Mouse (Mus musculus): ENCODE data around the gene Hrasls. TPM values are rescaled to one million over a fixed set of nuclear protein-coding genes. Genes with fewer than 3 reads are reported as not detected.
A peak's percentile ranks its signal among the peaks of the same experiment; 100 is the strongest.

Hrasls gene
- polyA plus RNA-seq (2014; fragmentation: Nextera tagmentation; extraction: Ambion mirVana) = 0.64 and 1.0 TPM in 2 replicates

DNA sequence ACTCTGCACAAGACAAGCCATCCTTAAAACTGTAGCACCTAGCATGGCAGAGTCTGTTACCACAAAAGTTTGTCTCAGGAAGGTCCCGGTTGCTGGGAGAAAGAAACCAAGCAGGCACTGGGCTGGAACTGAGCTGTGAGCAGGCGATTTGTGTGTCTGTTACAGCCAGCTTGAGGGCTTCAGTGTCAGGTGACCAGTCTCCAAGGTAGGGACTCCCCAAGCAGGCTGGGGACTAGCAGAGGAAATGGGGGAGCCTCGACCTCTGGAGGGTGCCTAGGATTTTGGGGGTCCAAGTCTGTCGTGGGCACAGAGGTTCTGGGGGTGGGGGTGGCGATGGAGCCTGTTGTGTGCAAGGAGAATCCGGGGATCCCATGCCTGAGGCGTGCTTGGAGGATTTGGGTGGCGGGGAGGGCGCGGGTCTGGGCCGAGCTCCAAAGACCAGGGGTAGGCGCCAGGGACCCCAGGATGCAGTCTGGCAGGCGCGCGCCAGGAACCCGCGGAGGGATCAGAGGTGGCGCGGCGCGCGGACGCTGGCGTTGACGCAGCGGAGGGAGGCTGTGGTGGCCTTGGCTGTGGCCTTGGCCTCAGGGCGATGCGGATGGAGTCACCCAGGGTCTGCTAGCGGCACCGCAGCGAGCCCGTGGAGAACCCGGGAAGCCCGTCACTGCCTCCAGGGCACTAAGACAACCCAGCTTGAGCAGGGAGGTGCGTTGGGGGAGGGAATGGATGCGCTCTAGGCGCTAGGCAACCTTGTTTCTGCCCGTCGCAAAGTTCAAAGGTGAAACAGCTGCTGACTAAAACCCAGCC lies at the start of gene Hrasls:
Gene Hrasls, plus strand, starts transcription at position 91 of the 807 bp plus-strand sequence.
- H3K4me1 ChIP-seq (ENCODE audit: control insufficient read depth, insufficient read depth, low read length) = no peaks in the 10 kb centered on the region
- 2% methylated on average over 37 of the region's 39 CpGs for WGBS
- H3K4me3 ChIP-seq (ENCODE audit: low read depth, low read length) = peak within 1 kb of the TSS; percentile 34
- peak; percentile 67; the same call in 1 of the 2 replicates for ATAC-seq (ENCODE audit: insufficient number of reproducible peaks, insufficient read depth, low FRiP score, low read depth)
- H3K36me3 ChIP-seq (ENCODE audit: control insufficient read depth, insufficient read depth, low read length) = no peaks in the 10 kb centered on the region
- H3K27me3 ChIP-seq (ENCODE audit: control insufficient read depth, insufficient read depth, low read length) = 0 out of 2 replicates have a peak, but pooled peaks cover 5% of the 10 kb centered on the region
- peak within 1 kb of the TSS; percentile 64 for H3K4me2 ChIP-seq (replicated peaks; ENCODE audit: low read depth, low read length)
- no peak within 1 kb of the TSS for H3K27ac ChIP-seq (ENCODE audit: low read length)
- H3K9ac ChIP-seq (replicated peaks; ENCODE audit: low read depth, low read length) = peak within 1 kb of the TSS; percentile 40; the same call in 1 of the 2 replicates
- no peaks in the 10 kb centered on the region for H3K9me3 ChIP-seq (ENCODE audit: control insufficient read depth, low read depth, low read length)

DNA sequence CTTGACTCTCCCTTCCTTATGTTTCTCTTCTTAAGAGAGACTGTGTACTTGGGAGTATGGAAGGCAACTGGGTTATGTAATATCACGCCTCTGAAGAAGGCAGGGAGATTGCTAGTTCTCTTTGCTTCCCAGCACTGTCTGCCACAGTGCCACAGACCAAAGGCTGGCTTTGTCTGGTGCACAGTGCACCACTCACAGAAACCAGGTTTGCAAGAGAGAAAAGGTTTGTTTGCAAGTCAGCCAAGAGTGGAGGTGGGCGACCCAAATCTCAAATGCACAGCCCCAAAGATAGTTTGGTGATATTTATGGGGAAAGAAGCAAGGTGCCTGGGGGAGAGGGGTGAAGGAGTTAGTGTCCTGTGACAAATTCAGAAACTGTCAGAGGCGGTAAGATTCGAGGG lies 47.2 kb upstream of the Hrasls start:
- 87% methylated on average over 4 of the region's 4 CpGs for WGBS
- Histone ChIP-seq H3K36me3 (ENCODE audit: control insufficient read depth, insufficient read depth, low read length) (no peaks in the 10 kb centered on the region), H3K27me3 (ENCODE audit: control insufficient read depth, insufficient read depth, low read length) (no peaks in the 10 kb centered on the region), H3K4me1 (ENCODE audit: control insufficient read depth, insufficient read depth, low read length) (no peaks in the 10 kb centered on the region), H3K4me2 (replicated peaks; ENCODE audit: low read depth, low read length) (no peak overlapping the region), H3K27ac (ENCODE audit: low read length) (no peak overlapping the region), H3K9ac (replicated peaks; ENCODE audit: low read depth, low read length) (no peak overlapping the region), H3K9me3 (ENCODE audit: control insufficient read depth, low read depth, low read length) (no peaks in the 10 kb centered on the region), H3K4me3 (ENCODE audit: low read depth, low read length) (no peak overlapping the region)
- ATAC-seq (ENCODE audit: insufficient number of reproducible peaks, insufficient read depth, low FRiP score, low read depth) = no peak

DNA sequence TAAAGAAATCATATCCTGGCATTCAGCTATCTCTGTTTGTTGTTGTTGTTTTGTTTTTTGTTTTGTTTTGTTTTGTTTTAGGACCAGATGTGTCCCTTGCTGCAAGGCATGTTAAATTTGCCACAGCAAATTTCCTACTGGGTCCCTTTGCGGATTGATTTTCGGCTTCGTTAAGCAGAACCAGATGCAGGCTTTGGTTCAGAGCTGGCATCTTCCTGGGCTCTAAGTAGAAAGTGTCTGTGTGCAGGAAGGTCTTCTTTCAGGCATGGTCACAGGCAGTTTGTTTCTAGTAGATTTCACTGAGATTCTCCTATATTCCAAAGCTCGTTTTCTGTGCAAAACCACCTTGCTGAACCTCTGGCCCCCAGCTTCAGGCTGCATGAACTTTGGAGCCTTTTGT lies 42.4 kb upstream of the Hrasls start:
- Histone ChIP-seq H3K27ac (ENCODE audit: low read length) (no peak overlapping the region), H3K4me3 (ENCODE audit: low read depth, low read length) (no peak overlapping the region), H3K36me3 (ENCODE audit: control insufficient read depth, insufficient read depth, low read length) (no peaks in the 10 kb centered on the region), H3K4me2 (replicated peaks; ENCODE audit: low read depth, low read length) (no peak overlapping the region), H3K9me3 (ENCODE audit: control insufficient read depth, low read depth, low read length) (no peaks in the 10 kb centered on the region), H3K27me3 (ENCODE audit: control insufficient read depth, insufficient read depth, low read length) (no peaks in the 10 kb centered on the region), H3K4me1 (ENCODE audit: control insufficient read depth, insufficient read depth, low read length) (no peaks in the 10 kb centered on the region), H3K9ac (replicated peaks; ENCODE audit: low read depth, low read length) (no peak overlapping the region)
- ATAC-seq (ENCODE audit: insufficient number of reproducible peaks, insufficient read depth, low FRiP score, low read depth) = no peak
- WGBS = 90% methylated on average over 4 of the region's 4 CpGs

DNA sequence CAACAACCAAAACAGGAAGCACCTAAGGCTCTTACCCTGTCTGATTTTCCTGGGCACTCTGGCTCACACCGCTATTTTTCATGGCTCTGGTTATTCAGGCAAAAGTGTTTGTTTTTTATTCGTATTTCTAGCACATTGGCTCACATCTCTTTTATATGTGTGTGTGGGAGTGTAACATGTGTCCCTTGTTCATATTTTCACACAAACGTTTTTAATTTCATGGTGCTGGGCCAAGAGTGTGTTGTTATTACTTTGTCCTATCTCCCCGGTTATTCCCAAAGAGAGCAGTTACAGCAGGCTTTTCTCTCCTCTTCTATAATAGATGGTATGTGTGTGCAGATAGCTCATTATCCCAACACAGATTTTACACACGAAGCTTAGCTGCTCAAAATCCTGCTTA lies 37.8 kb upstream of the Hrasls start:
- Histone ChIP-seq H3K4me2 (replicated peaks; ENCODE audit: low read depth, low read length) (no peak overlapping the region), H3K4me3 (ENCODE audit: low read depth, low read length) (no peak overlapping the region), H3K27ac (ENCODE audit: low read length) (no peak overlapping the region), H3K27me3 (ENCODE audit: control insufficient read depth, insufficient read depth, low read length) (no peaks in the 10 kb centered on the region), H3K4me1 (ENCODE audit: control insufficient read depth, insufficient read depth, low read length) (no peaks in the 10 kb centered on the region), H3K36me3 (ENCODE audit: control insufficient read depth, insufficient read depth, low read length) (no peaks in the 10 kb centered on the region), H3K9ac (replicated peaks; ENCODE audit: low read depth, low read length) (no peak overlapping the region), H3K9me3 (ENCODE audit: control insufficient read depth, low read depth, low read length) (no peaks in the 10 kb centered on the region)
- ATAC-seq (ENCODE audit: insufficient number of reproducible peaks, insufficient read depth, low FRiP score, low read depth) = no peak
- 85% methylated on average over 5 of the region's 5 CpGs for WGBS

DNA sequence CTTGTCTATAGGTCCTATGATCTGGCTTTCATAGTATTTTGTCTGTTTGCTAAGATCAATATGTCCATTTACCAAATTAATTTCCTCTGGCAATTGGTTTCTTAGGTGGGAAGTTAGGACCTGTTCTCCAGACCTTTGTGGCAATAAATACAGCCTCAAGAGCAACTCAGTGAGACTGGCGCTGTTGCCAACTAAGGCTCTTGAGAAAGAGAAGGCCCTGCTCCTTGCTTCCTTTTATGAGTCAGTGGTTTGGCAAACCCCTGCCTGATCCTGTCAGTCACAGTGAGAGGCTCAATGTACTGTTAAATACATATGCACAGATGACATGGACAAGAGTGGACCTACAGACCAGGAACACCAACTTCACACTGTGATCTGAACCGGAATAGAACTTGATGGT lies 36.3 kb upstream of the Hrasls start:
- H3K4me1 ChIP-seq (ENCODE audit: control insufficient read depth, insufficient read depth, low read length) = no peaks in the 10 kb centered on the region
- no peaks in the 10 kb centered on the region for H3K36me3 ChIP-seq (ENCODE audit: control insufficient read depth, insufficient read depth, low read length)
- no peak overlapping the region for H3K4me3 ChIP-seq (ENCODE audit: low read depth, low read length)
- no peaks in the 10 kb centered on the region for H3K27me3 ChIP-seq (ENCODE audit: control insufficient read depth, insufficient read depth, low read length)
- no peak overlapping the region for H3K4me2 ChIP-seq (replicated peaks; ENCODE audit: low read depth, low read length)
- H3K27ac ChIP-seq (ENCODE audit: low read length) = no peak overlapping the region
- 96% methylated on average over 2 of the region's 2 CpGs for WGBS
- H3K9me3 ChIP-seq (ENCODE audit: control insufficient read depth, low read depth, low read length) = no peaks in the 10 kb centered on the region
- no peak overlapping the region for H3K9ac ChIP-seq (replicated peaks; ENCODE audit: low read depth, low read length)
- ATAC-seq (ENCODE audit: insufficient number of reproducible peaks, insufficient read depth, low FRiP score, low read depth) = no peak

DNA sequence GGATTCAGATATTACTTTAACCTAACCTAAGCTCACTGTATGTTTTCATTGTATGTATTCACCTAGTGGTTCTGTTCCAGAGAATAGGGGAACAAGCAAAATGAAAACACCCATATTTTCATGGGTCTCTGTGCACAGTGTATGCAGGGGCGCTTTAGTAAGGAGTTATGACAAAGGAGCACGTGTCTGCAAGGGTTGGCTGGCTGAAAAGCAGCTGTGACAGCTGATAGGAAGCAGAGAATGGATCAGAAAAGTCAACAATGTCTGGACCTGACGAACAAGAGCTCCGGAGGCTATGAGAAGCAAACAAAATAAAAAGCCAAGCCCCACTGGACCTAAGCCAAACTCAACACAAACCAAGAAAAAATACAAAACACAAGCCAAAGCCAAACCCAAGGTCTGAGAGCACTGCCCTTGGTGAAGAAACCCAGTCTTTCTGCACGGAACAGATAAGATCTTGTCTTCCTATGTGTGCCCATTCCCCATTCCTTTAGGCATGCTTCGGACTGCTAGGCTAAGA lies 34.6 kb upstream of the Hrasls start:
- no peaks in the 10 kb centered on the region for H3K4me1 ChIP-seq (ENCODE audit: control insufficient read depth, insufficient read depth, low read length)
- no peak overlapping the region for H3K27ac ChIP-seq (ENCODE audit: low read length)
- no peaks in the 10 kb centered on the region for H3K36me3 ChIP-seq (ENCODE audit: control insufficient read depth, insufficient read depth, low read length)

DNA sequence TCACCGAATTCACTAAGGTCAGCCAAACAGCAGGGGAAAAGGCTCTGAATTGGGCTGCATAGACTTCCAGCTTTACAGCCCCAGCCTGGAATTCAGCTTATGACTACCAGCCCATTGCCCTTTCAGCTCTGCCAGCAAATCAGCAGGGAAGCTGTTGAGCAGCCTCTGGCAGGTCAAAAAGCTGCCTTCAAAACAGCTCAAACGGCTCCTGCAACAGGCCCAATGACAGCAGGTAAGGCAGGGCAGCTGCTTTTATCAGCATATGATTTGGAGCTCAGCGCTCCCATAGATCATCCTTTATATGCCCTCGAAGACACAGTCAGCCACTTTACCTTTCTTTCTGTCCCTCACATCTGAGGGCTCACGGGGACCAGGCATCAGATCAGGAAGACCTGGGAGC lies 16.6 kb upstream of the Hrasls start:
- ATAC-seq (ENCODE audit: insufficient number of reproducible peaks, insufficient read depth, low FRiP score, low read depth) = no peak
- Histone ChIP-seq H3K36me3 (ENCODE audit: control insufficient read depth, insufficient read depth, low read length) (no peaks in the 10 kb centered on the region), H3K9ac (replicated peaks; ENCODE audit: low read depth, low read length) (no peak overlapping the region), H3K4me3 (ENCODE audit: low read depth, low read length) (no peak overlapping the region), H3K4me1 (ENCODE audit: control insufficient read depth, insufficient read depth, low read length) (no peaks in the 10 kb centered on the region), H3K9me3 (ENCODE audit: control insufficient read depth, low read depth, low read length) (no peaks in the 10 kb centered on the region), H3K27me3 (ENCODE audit: control insufficient read depth, insufficient read depth, low read length) (no peaks in the 10 kb centered on the region), H3K4me2 (replicated peaks; ENCODE audit: low read depth, low read length) (no peak overlapping the region), H3K27ac (ENCODE audit: low read length) (no peak overlapping the region)
- 52% methylated on average over 5 of the region's 5 CpGs for WGBS

More for the DNA sequence above, 34.6 kb upstream of the Hrasls start:
- Histone ChIP-seq H3K4me2 (replicated peaks; ENCODE audit: low read depth, low read length) (no peak overlapping the region), H3K9me3 (ENCODE audit: control insufficient read depth, low read depth, low read length) (no peaks in the 10 kb centered on the region), H3K27me3 (ENCODE audit: control insufficient read depth, insufficient read depth, low read length) (no peaks in the 10 kb centered on the region), H3K9ac (replicated peaks; ENCODE audit: low read depth, low read length) (no peak overlapping the region), H3K4me3 (ENCODE audit: low read depth, low read length) (no peak overlapping the region)
- WGBS = 51% methylated on average over 6 of the region's 6 CpGs
- peak; percentile 63; the same call in 1 of the 2 replicates for ATAC-seq (ENCODE audit: insufficient number of reproducible peaks, insufficient read depth, low FRiP score, low read depth)

DNA sequence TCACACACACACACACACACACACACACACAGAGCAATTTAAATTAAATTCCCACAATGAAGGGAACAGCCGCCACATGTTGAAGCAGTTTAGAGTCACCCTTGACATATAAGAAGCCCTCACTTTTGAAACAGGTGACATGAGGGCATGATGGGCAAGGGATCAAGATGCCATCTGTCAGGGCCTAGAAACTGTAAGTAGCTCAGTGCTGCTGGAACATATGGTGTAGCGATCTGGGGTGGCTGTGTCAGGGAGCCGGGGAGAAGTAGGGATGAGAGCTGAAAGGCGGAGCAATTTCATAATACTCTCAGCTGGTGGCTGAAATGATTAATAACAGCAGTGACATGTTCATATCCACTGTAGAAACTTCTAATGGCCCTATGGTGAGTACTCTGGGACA lies 15.5 kb upstream of the Hrasls start:
- Histone ChIP-seq H3K4me3 (ENCODE audit: low read depth, low read length) (no peak overlapping the region), H3K4me1 (ENCODE audit: control insufficient read depth, insufficient read depth, low read length) (peaks cover 2% of the 10 kb centered on the region), H3K9ac (replicated peaks; ENCODE audit: low read depth, low read length) (no peak overlapping the region), H3K27ac (ENCODE audit: low read length) (no peak overlapping the region), H3K36me3 (ENCODE audit: control insufficient read depth, insufficient read depth, low read length) (no peaks in the 10 kb centered on the region), H3K27me3 (ENCODE audit: control insufficient read depth, insufficient read depth, low read length) (no peaks in the 10 kb centered on the region), H3K4me2 (replicated peaks; ENCODE audit: low read depth, low read length) (no peak overlapping the region), H3K9me3 (ENCODE audit: control insufficient read depth, low read depth, low read length) (no peaks in the 10 kb centered on the region)
- no peak for ATAC-seq (ENCODE audit: insufficient number of reproducible peaks, insufficient read depth, low FRiP score, low read depth)
- 78% methylated on average over 4 of the region's 4 CpGs for WGBS
